Mouse (Mus musculus): ENCODE measurements around the gene Mrtfa.

GRCm38 (mm10) chr15:81124282-81124681, 66.3 kb downstream of the Mrtfa start:
- no peak for TF ChIP-seq CTCF (IDR thresholded peaks at IDR 0.05; ENCODE audit: borderline replicate concordance, extremely low read depth, insufficient read depth, insufficient read length)
- no peak for TF ChIP-seq POLR2A (IDR thresholded peaks at IDR 0.05; ENCODE audit: borderline replicate concordance, extremely low read depth, insufficient read depth, insufficient read length, poor library complexity, severe bottlenecking)
